Mouse (Mus musculus): ENCODE measurements around the gene Gm28043. TPM values are rescaled to one million over a fixed set of nuclear protein-coding genes. Genes with fewer than 3 reads are reported as not detected.

Gm28043 gene
- polyA plus RNA-seq, 1 experiment: 0.48 TPM

- H3K27ac ChIP-seq (replicated peaks; ENCODE audit: low read depth, low read length): no peak overlapping the region
- H3K4me3 ChIP-seq (ENCODE audit: insufficient read depth, low read depth, low read length): no peak overlapping the region
- no peaks in the 10 kb centered on the region for H3K4me1 ChIP-seq (ENCODE audit: control insufficient read depth, insufficient read depth, insufficient read length, low read length)
These were observed 66.2 kb downstream of the Gm28043 start for GRCm38 (mm10) chr17:29680921-29681320.

DNA sequence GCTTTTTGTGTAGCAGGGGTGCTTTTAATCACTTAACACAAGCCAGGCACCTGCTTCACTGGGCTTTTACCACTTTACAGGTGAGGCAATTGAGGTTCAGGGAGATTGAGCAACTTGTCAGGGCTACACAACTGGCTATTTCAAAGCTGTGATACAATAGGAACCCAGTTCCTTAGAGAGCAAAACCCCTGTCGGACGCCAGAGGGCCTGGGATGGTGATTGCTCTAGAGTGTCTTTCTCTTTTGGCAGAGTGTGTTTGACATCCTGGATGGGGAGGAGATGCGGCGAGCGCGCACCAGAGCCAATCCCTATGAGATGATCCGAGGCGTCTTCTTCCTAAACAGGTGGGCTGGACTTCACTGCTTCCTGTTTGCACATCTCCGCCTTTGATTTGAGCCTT is 67.0 kb downstream of the Gm28043 start:
- H3K4me3 ChIP-seq (ENCODE audit: insufficient read depth, low read depth, low read length): no peak overlapping the region
- no peak overlapping the region for H3K27ac ChIP-seq (replicated peaks; ENCODE audit: low read depth, low read length)
- no peaks in the 10 kb centered on the region for H3K4me1 ChIP-seq (ENCODE audit: control insufficient read depth, insufficient read depth, insufficient read length, low read length)

- Histone ChIP-seq H3K27ac (replicated peaks; ENCODE audit: low read depth, low read length) (no peak overlapping the region), H3K4me3 (ENCODE audit: insufficient read depth, low read depth, low read length) (no peak overlapping the region), H3K4me1 (ENCODE audit: control insufficient read depth, insufficient read depth, insufficient read length, low read length) (no peaks in the 10 kb centered on the region)
These were observed 67.6 kb downstream of the Gm28043 start for GRCm38 (mm10) chr17:29682261-29682660.

DNA sequence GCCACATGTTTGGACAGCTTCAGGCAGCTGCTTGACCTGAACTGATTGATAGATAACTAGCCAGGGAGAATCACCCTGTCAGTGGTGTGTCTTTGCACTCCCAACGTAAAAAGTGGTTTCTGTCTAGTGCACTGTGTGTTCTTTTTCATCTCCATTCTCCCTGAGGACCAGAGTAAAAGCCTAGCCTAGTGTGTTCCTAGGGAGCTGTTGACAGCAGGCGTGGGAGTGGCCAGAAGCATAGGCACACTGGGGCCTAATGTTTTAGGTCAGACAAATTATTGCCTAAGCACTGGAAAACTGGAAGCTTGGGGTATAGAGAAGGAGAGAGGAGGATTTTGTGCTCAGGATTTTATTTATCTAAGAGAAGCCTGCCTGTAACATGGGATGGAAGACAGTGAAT is 68.5 kb downstream of the Gm28043 start:
- Histone ChIP-seq H3K4me3 (ENCODE audit: insufficient read depth, low read depth, low read length) (no peak overlapping the region), H3K4me1 (ENCODE audit: control insufficient read depth, insufficient read depth, insufficient read length, low read length) (no peaks in the 10 kb centered on the region), H3K27ac (replicated peaks; ENCODE audit: low read depth, low read length) (no peak overlapping the region)

GRCm38 (mm10) chr17:29684275-29684674 is 69.6 kb downstream of the Gm28043 start:
- no peak overlapping the region for H3K27ac ChIP-seq (replicated peaks; ENCODE audit: low read depth, low read length)
- H3K4me1 ChIP-seq (ENCODE audit: control insufficient read depth, insufficient read depth, insufficient read length, low read length): no peaks in the 10 kb centered on the region

GRCm38 (mm10) chr17:29686771-29687170 is 72.1 kb downstream of the Gm28043 start:
- Histone ChIP-seq H3K4me3 (ENCODE audit: insufficient read depth, low read depth, low read length) (no peak overlapping the region), H3K4me1 (ENCODE audit: control insufficient read depth, insufficient read depth, insufficient read length, low read length) (no peaks in the 10 kb centered on the region)

More at GRCm38 (mm10) chr17:29684275-29684674, 69.6 kb downstream of the Gm28043 start:
- H3K4me3 ChIP-seq (ENCODE audit: insufficient read depth, low read depth, low read length): no peak overlapping the region

GRCm38 (mm10) chr17:29687373-29687772 is 72.7 kb downstream of the Gm28043 start:
- Histone ChIP-seq H3K4me3 (ENCODE audit: insufficient read depth, low read depth, low read length) (no peak overlapping the region), H3K27ac (replicated peaks; ENCODE audit: low read depth, low read length) (no peak overlapping the region), H3K4me1 (ENCODE audit: control insufficient read depth, insufficient read depth, insufficient read length, low read length) (no peaks in the 10 kb centered on the region)

More at GRCm38 (mm10) chr17:29686771-29687170, 72.1 kb downstream of the Gm28043 start:
- no peak overlapping the region for H3K27ac ChIP-seq (replicated peaks; ENCODE audit: low read depth, low read length)

- no peak overlapping the region for H3K4me3 ChIP-seq (ENCODE audit: insufficient read depth, low read depth, low read length)
- H3K27ac ChIP-seq (replicated peaks; ENCODE audit: low read depth, low read length): no peak overlapping the region
These were observed 73.9 kb downstream of the Gm28043 start for GRCm38 (mm10) chr17:29688610-29689009.

DNA sequence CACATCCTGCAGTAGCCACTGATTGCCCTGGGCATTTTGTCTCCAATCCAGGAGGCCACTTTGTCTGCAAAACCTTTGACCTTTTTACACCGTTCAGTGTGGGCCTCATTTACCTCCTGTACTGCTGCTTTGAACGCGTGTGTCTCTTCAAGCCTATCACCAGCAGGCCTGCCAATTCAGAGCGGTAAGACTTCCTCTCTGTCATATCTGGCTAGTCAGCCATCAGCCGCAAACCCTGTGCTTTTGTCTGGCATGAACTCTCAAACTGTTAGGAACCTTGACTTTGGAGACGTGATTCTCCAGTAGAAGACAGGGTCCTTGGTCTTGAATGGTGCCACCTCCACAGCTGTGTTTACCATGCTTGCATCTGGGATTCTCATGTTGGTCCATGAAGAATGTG is 75.6 kb downstream of the Gm28043 start:
- Histone ChIP-seq H3K4me3 (ENCODE audit: insufficient read depth, low read depth, low read length) (no peak overlapping the region), H3K4me1 (ENCODE audit: control insufficient read depth, insufficient read depth, insufficient read length, low read length) (no peaks in the 10 kb centered on the region), H3K27ac (replicated peaks; ENCODE audit: low read depth, low read length) (no peak overlapping the region)

More at GRCm38 (mm10) chr17:29688610-29689009, 73.9 kb downstream of the Gm28043 start:
- H3K4me1 ChIP-seq (ENCODE audit: control insufficient read depth, insufficient read depth, insufficient read length, low read length): no peaks in the 10 kb centered on the region

DNA sequence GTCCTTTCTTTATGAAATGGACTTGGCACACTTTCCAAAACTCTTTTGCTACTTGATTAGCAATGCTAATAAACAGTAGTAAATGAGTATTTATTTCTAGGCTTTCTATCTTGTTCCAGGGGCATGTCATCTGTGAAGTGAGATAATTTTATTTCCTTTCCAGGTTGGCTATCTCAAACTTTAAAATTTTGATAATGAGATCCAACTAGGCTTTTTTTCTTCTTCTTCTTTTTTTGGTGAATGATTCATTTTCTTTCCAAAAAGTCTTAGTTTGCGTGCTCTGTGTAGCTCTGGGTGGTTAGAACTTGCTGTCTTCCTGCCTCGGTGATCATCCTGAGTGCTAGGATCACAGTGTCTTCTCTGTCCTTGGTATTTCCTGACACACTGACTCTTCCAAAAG is 78.2 kb downstream of the Gm28043 start:
- Histone ChIP-seq H3K4me3 (ENCODE audit: insufficient read depth, low read depth, low read length) (no peak overlapping the region), H3K4me1 (ENCODE audit: control insufficient read depth, insufficient read depth, insufficient read length, low read length) (no peaks in the 10 kb centered on the region), H3K27ac (replicated peaks; ENCODE audit: low read depth, low read length) (no peak overlapping the region)

GRCm38 (mm10) chr17:29693571-29693970 is 78.9 kb downstream of the Gm28043 start:
- Histone ChIP-seq H3K4me1 (ENCODE audit: control insufficient read depth, insufficient read depth, insufficient read length, low read length) (no peaks in the 10 kb centered on the region), H3K27ac (replicated peaks; ENCODE audit: low read depth, low read length) (no peak overlapping the region), H3K4me3 (ENCODE audit: insufficient read depth, low read depth, low read length) (no peak overlapping the region)

- H3K4me1 ChIP-seq (ENCODE audit: control insufficient read depth, insufficient read depth, insufficient read length, low read length): no peaks in the 10 kb centered on the region
These were observed 79.8 kb downstream of the Gm28043 start for GRCm38 (mm10) chr17:29694516-29694915.

DNA sequence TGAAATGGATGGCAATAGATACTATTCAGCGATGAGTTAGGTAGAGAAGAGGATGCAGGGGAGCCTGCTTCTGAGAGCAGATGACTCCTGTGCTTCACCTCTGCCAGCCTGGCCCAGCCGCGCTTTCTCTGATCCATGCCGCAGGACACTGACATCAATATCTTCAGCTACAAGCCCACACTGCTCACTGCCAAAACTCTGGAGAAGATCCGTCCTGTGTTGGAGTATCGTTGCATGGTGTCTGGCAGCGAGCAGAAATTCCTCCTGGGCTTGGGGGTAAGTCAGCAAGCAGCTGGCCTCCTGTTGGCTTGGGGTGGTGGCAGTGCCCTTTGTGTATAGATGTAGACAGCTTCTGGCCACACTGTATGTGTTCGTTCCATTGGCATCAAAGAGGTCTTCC is 82.3 kb downstream of the Gm28043 start:
- Histone ChIP-seq H3K4me3 (ENCODE audit: insufficient read depth, low read depth, low read length) (no peak overlapping the region), H3K4me1 (ENCODE audit: control insufficient read depth, insufficient read depth, insufficient read length, low read length) (no peaks in the 10 kb centered on the region), H3K27ac (replicated peaks; ENCODE audit: low read depth, low read length) (no peak overlapping the region)

More at GRCm38 (mm10) chr17:29694516-29694915, 79.8 kb downstream of the Gm28043 start:
- H3K4me3 ChIP-seq (ENCODE audit: insufficient read depth, low read depth, low read length): no peak overlapping the region
- H3K27ac ChIP-seq (replicated peaks; ENCODE audit: low read depth, low read length): no peak overlapping the region

- Histone ChIP-seq H3K4me3 (ENCODE audit: insufficient read depth, low read depth, low read length) (no peak overlapping the region), H3K27ac (replicated peaks; ENCODE audit: low read depth, low read length) (no peak overlapping the region), H3K4me1 (ENCODE audit: control insufficient read depth, insufficient read depth, insufficient read length, low read length) (no peaks in the 10 kb centered on the region)
These were observed 83.7 kb downstream of the Gm28043 start for GRCm38 (mm10) chr17:29698421-29698820.

GRCm38 (mm10) chr17:29700573-29700972 is 85.9 kb downstream of the Gm28043 start:
- no peak overlapping the region for H3K4me3 ChIP-seq (ENCODE audit: insufficient read depth, low read depth, low read length)
- H3K27ac ChIP-seq (replicated peaks; ENCODE audit: low read depth, low read length): no peak overlapping the region
- no peaks in the 10 kb centered on the region for H3K4me1 ChIP-seq (ENCODE audit: control insufficient read depth, insufficient read depth, insufficient read length, low read length)

- Histone ChIP-seq H3K4me1 (ENCODE audit: control insufficient read depth, insufficient read depth, insufficient read length, low read length) (no peaks in the 10 kb centered on the region), H3K4me3 (ENCODE audit: insufficient read depth, low read depth, low read length) (no peak overlapping the region), H3K27ac (replicated peaks; ENCODE audit: low read depth, low read length) (no peak overlapping the region)
These were observed 88.4 kb downstream of the Gm28043 start for GRCm38 (mm10) chr17:29702938-29703710.

All from brown adipose tissue, adult 24 weeks (tissue).